ENCODE assay signal across 26 mouse cellular contexts in the genomic region with DNA sequence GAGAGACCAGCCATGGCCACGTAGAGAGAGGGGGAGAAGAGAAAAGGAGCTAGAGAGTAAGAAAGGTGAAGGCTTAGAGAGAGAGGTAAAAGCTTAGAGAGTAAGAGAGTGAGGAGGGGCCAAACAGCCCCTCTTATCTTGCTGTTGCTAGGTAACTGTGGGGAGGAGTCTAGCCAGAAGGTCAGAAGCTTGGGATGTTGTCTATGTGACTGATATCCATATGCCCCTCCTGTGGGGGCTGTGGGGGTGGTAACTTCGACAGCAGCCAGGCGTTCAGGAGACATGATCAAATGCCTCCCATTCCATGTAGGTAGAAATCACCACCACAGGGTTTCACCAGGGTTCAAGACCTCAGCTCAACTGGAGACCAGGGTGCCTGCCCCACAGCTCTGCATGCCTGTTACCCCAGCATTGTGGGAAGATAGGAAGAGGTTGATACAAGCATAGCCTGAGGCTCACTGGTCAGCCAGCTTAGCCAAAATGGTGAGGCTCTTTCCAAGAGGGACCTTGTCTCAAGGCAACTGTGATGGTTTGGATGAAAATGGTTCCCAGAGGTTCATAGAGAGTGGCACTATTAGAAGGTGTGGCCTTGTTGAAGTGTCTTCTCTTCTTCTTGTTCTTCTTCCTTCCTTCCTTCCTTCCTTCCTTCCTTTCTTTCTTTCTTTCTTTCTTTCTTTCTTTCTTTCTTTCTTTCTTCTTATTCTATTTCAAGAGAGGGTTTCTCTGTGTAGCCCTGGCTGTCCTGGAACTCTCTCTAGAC. TPM values are rescaled to one million over a fixed set of nuclear protein-coding genes. Genes with fewer than 3 reads are reported as not detected.
DNase-seq lines count a peak whose midpoint lies in the region; ATAC-seq lines count a peak whose summit lies in the region.
"Had no signal": no experiment of that assay in that cellular context is flagged by ENCODE, and none has a peak within 500 bp of the region (broad histone marks: within the 10 kb centered on the region; RNA-seq: fewer than 3 reads in every experiment).

No protein-coding gene starts in this region.

- 54% methylated on average over 3 of the region's 3 CpGs for WGBS in heart, embryonic 11.5 days (ENCODE audit: insufficient replicate concordance)
- WGBS in forebrain, embryonic 11.5 days = 84% methylated on average over 3 of the region's 3 CpGs

- no peaks in the 10 kb centered on the region for H3K4me1 ChIP-seq in heart, embryonic 11.5 days (ENCODE audit: control insufficient read depth, insufficient read depth, low read length)
- H3K4me1 ChIP-seq in megakaryocyte, embryonic 14.5 days = peaks cover 55% of the 10 kb centered on the region
- H3K4me1 ChIP-seq in forebrain, embryonic 11.5 days (replicated peaks; ENCODE audit: control insufficient read depth, insufficient read depth, low read length) = peaks cover 3% of the 10 kb centered on the region; the same call in 1 of the 2 replicates
- H3K4me1 ChIP-seq: embryonic facial prominence, embryonic 12.5 days; embryonic facial prominence, embryonic 15.5 days; heart, embryonic 12.5 days; heart, embryonic 15.5 days had no signal

- no peaks in the 10 kb centered on the region for H3K9me3 ChIP-seq in heart, embryonic 11.5 days (replicated peaks; ENCODE audit: control insufficient read depth, low read length)
- 0 out of 2 replicates have a peak, but pooled peaks cover 3% of the 10 kb centered on the region for H3K9me3 ChIP-seq in megakaryocyte, embryonic 14.5 days
- H3K9me3 ChIP-seq in forebrain, embryonic 11.5 days (ENCODE audit: control insufficient read depth, low read length) = no peaks in the 10 kb centered on the region
- H3K9me3 ChIP-seq: embryonic facial prominence, embryonic 12.5 days; embryonic facial prominence, embryonic 15.5 days; forebrain, embryonic 12.5 days; forebrain, embryonic 15.5 days; heart, embryonic 15.5 days had no signal

- H3K27ac ChIP-seq in heart, embryonic 11.5 days (ENCODE audit: low read depth, low read length) = no peak overlapping the region
- no peak overlapping the region for H3K27ac ChIP-seq in forebrain, embryonic 11.5 days (ENCODE audit: low read depth, low read length)
- H3K27ac ChIP-seq: embryonic facial prominence, embryonic 12.5 days; embryonic facial prominence, embryonic 15.5 days; forebrain, embryonic 12.5 days; forebrain, embryonic 15.5 days; heart, embryonic 15.5 days; hindbrain, embryonic 14.5 days; hindbrain, postnatal 0 days had no signal

- no peaks in the 10 kb centered on the region for H3K36me3 ChIP-seq in heart, embryonic 11.5 days (ENCODE audit: control insufficient read depth, insufficient read depth, low read length)
- H3K36me3 ChIP-seq in megakaryocyte, embryonic 14.5 days (replicated peaks; ENCODE audit: low read length) = peaks cover 11% of the 10 kb centered on the region
- H3K36me3 ChIP-seq in forebrain, embryonic 11.5 days (ENCODE audit: control insufficient read depth, insufficient read depth, low read length) = no peaks in the 10 kb centered on the region
- H3K36me3 ChIP-seq: embryonic facial prominence, embryonic 12.5 days; embryonic facial prominence, embryonic 15.5 days; forebrain, embryonic 12.5 days; forebrain, embryonic 15.5 days; heart, embryonic 12.5 days; heart, embryonic 15.5 days had no signal

- DNase-seq in heart, postnatal 14 days = no peak
- peak; percentile 26 for DNase-seq in R1 (ENCODE audit: low read depth, low spot score)
- no peak for DNase-seq in forebrain, embryonic 11.5 days (ENCODE audit: low spot score)
- no peak for DNase-seq in urinary bladder, postnatal 14 days (ENCODE audit: low spot score)
- DNase-seq: adrenal gland, postnatal 10 days; adrenal gland, postnatal 36 days; cerebellum, adult 18-20 months; cerebellum, adult 9-10 months; cerebellum, postnatal 14 days; gastrocnemius, postnatal 25 days; heart, postnatal 10 days; heart, postnatal 4 days had no signal

- intact Hi-C loops in heart, postnatal 14 days (cut with DNase I) = no loop called here

- ATAC-seq in heart, embryonic 11.5 days (replicated peaks; ENCODE audit: insufficient number of reproducible peaks, low FRiP score, low TSS enrichment) = 0 out of 2 replicates have a peak, but pooled peaks have one; percentile 22
- no peak for ATAC-seq in megakaryocyte, adult 5-6 weeks (ENCODE audit: poor library complexity, severe bottlenecking)
- ATAC-seq in forebrain, embryonic 11.5 days (replicated peaks; ENCODE audit: low FRiP score) = no peak
- ATAC-seq: activated CD4-positive, CD25-positive, alpha-beta regulatory T cell, adult 4 months; CD4-positive, CD25-positive, alpha-beta regulatory T cell, adult 4 months; forebrain, embryonic 15.5 days; hindbrain, postnatal 0 days; inflammation-experienced regulatory T-cells, adult 6 months had no signal

- H3K4me3 ChIP-seq in heart, embryonic 11.5 days (ENCODE audit: low read depth, low read length) = no peak overlapping the region
- peak overlapping the region; percentile 8 for H3K4me3 ChIP-seq in megakaryocyte, embryonic 14.5 days (replicated peaks)
- H3K4me3 ChIP-seq in forebrain, embryonic 11.5 days (ENCODE audit: low read depth, low read length) = no peak overlapping the region
- H3K4me3 ChIP-seq: embryonic facial prominence, embryonic 12.5 days; embryonic facial prominence, embryonic 15.5 days; forebrain, embryonic 12.5 days; forebrain, embryonic 15.5 days; heart, embryonic 12.5 days; heart, embryonic 15.5 days had no signal

- no peak overlapping the region for H3K4me2 ChIP-seq in heart, embryonic 11.5 days
- no peak overlapping the region for H3K4me2 ChIP-seq in forebrain, embryonic 11.5 days (ENCODE audit: low read depth, low read length, severe bottlenecking)
- H3K4me2 ChIP-seq: embryonic facial prominence, embryonic 12.5 days; embryonic facial prominence, embryonic 15.5 days; forebrain, embryonic 12.5 days; forebrain, embryonic 15.5 days; heart, embryonic 12.5 days; heart, embryonic 15.5 days; hindbrain, embryonic 14.5 days had no signal

- H3K9ac ChIP-seq in heart, embryonic 11.5 days (ENCODE audit: low read depth, low read length) = no peak overlapping the region
- no peak overlapping the region for H3K9ac ChIP-seq in forebrain, embryonic 11.5 days (ENCODE audit: low read length)
- H3K9ac ChIP-seq: embryonic facial prominence, embryonic 12.5 days; embryonic facial prominence, embryonic 15.5 days; forebrain, embryonic 12.5 days; forebrain, embryonic 15.5 days; heart, embryonic 12.5 days; heart, embryonic 15.5 days; hindbrain, embryonic 14.5 days had no signal

- no peaks in the 10 kb centered on the region for H3K27me3 ChIP-seq in heart, embryonic 11.5 days (ENCODE audit: control insufficient read depth, insufficient read depth, low read length)
- H3K27me3 ChIP-seq in megakaryocyte, embryonic 14.5 days (replicated peaks) = no peaks in the 10 kb centered on the region
- H3K27me3 ChIP-seq in forebrain, embryonic 11.5 days (ENCODE audit: control insufficient read depth, insufficient read depth, low read length) = no peaks in the 10 kb centered on the region
- H3K27me3 ChIP-seq: embryonic facial prominence, embryonic 12.5 days; embryonic facial prominence, embryonic 15.5 days; forebrain, embryonic 12.5 days; forebrain, embryonic 15.5 days; heart, embryonic 12.5 days; heart, embryonic 15.5 days had no signal

RNA-seq across cellular contexts. Expression of a gene that starts 44.5 kb away (rescaled TPM):
- polyA plus RNA-seq in heart, embryonic 11.5 days (2014; fragmentation: Nextera tagmentation; extraction: Ambion mirVana) = 97.9 and 117 TPM in 2 replicates
- 10 to 100 TPM; 43.6 to 43.8 TPM for total RNA-seq in heart, postnatal 14 days (2021)
- 77.6 and 434 TPM in 2 replicates for polyA plus RNA-seq in megakaryocyte, embryonic 14.5 days (2012; ENCODE audit: insufficient read depth, low replicate concordance)
- total RNA-seq in megakaryocyte, adult 5-6 weeks (2015) = 70.3 and 88.4 TPM in 2 replicates
- total RNA-seq in megakaryocyte, adult 5-6 weeks (2017) = 87.7 and 103 TPM in 2 replicates
- polyA plus RNA-seq in forebrain, embryonic 11.5 days (2014; fragmentation: Nextera tagmentation; extraction: Ambion mirVana) = 275 and 282 TPM in 2 replicates
